Comparison of ENCODE assay signal across 8 mouse cellular contexts in the genomic region with DNA sequence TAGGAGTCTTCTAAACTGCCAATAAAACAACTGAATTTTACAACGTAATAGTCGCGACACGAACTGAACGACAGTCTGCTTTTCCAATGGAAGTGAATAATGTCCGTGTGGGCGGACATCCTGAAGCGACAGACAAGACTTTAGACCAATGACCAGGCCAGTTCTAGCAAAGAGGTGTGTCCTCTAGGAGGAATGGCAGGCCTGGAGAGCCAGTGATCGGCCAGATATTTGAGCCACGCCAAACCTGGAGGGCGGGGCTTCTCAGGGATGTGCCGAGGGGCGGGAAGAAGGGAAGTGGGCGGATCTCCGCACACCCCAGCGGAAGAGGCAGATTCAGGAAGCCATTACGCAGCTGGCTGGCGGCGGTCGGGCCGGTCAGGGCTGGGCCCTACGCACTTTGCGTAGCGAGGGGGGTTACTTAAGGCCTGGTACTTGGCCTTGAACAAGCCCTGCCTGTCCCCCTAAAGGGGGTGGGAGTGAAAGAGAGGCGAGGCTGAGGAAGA. TPM values are rescaled to one million over a fixed set of nuclear protein-coding genes. Genes with fewer than 3 reads are reported as not detected.
DNase-seq lines count a peak whose midpoint lies in the region; ATAC-seq lines count a peak whose summit lies in the region.

No protein-coding gene starts in this region.

- 0% methylated on average over 25 of the region's 25 CpGs for WGBS in intestine, embryonic 14.5 days

- H3K36me3 ChIP-seq in intestine, embryonic 14.5 days (ENCODE audit: control insufficient read depth, insufficient read depth, low read length), result peaks cover 8% of the 10 kb centered on the region; the same call in 1 of the 2 replicates

- intact Hi-C loops in left cerebral cortex, postnatal 14 days (cut with DNase I), result no loop called here

- H3K9me3 ChIP-seq in intestine, embryonic 14.5 days (ENCODE audit: control insufficient read depth, low read length), result no peaks in the 10 kb centered on the region

- H3K4me2 ChIP-seq in intestine, embryonic 14.5 days (ENCODE audit: low read length), result peak overlapping the region; percentile 92

- peak overlapping the region; percentile 96 for H3K27ac ChIP-seq in intestine, embryonic 14.5 days (ENCODE audit: low read depth)

- peak; percentile 96 for ATAC-seq in intestine, embryonic 14.5 days (replicated peaks; ENCODE audit: low FRiP score, low TSS enrichment, low read depth)

- peaks cover 31% of the 10 kb centered on the region for H3K4me1 ChIP-seq in intestine, embryonic 14.5 days (replicated peaks; ENCODE audit: control insufficient read depth, insufficient read depth, low read length)

- H3K9ac ChIP-seq in intestine, embryonic 14.5 days (ENCODE audit: low read length), result peak overlapping the region; percentile 64

- peak; percentile 97 to 98 for DNase-seq in adrenal gland, adult 18-20 months (ENCODE audit: low spot score in 2 of 2)
- peak; percentile 99 for DNase-seq in embryo, embryonic 11 days
- peak; percentile 99 for DNase-seq in gastrocnemius, postnatal 25 days
- peak; percentile 98 for DNase-seq in intestine, embryonic 14.5 days (ENCODE audit: low spot score)
- DNase-seq in left cerebral cortex, postnatal 14 days (ENCODE audit: low spot score in 2 of 2), result peak; percentile 99 to 100
- DNase-seq in mesoderm, embryonic 11.5 days (ENCODE audit: low read depth, low spot score), result peak; percentile 99
- DNase-seq in right cerebral cortex, postnatal 36 days (ENCODE audit: low spot score in 2 of 2), result peak; percentile 98 to 99
- DNase-seq in yolk sac, embryonic 10.5 days (ENCODE audit: low spot score), result peak; percentile 98

- no peaks in the 10 kb centered on the region for H3K27me3 ChIP-seq in intestine, embryonic 14.5 days (replicated peaks; ENCODE audit: control insufficient read depth, insufficient read depth, low read length)

- H3K4me3 ChIP-seq in intestine, embryonic 14.5 days (ENCODE audit: low read depth, low read length), result peak overlapping the region; percentile 83

RNA-seq across cellular contexts. Expression of gene Slc25a25, which starts 0.7 kb away (rescaled TPM):
- total RNA-seq in adrenal gland, adult 18-20 months (2021), result 10 to 100 TPM; 48.8 to 55.3 TPM
- total RNA-seq in gastrocnemius, postnatal 25 days (2021), result 10 to 100 TPM; 19.2 to 68.3 TPM
- polyA plus RNA-seq in intestine, embryonic 14.5 days (2014; fragmentation: Nextera tagmentation; extraction: Ambion mirVana), result 17.8 and 18.2 TPM in 2 replicates
- total RNA-seq in left cerebral cortex, postnatal 14 days (2021), result 10 to 100 TPM; 52.1 to 55.4 TPM

RNA-seq across cellular contexts. Expression of gene Naif1, which starts 1.7 kb away (rescaled TPM):
- total RNA-seq in adrenal gland, adult 18-20 months (2021), result 1 to 10 TPM; 4.1 to 4.5 TPM
- total RNA-seq in gastrocnemius, postnatal 25 days (2021), result 1 to 10 TPM; 1.6 to 2.0 TPM
- polyA plus RNA-seq in intestine, embryonic 14.5 days (2014; fragmentation: Nextera tagmentation; extraction: Ambion mirVana), result 5.8 and 6.0 TPM in 2 replicates
- 1 to 10 TPM; 4.0 to 4.1 TPM for total RNA-seq in left cerebral cortex, postnatal 14 days (2021)

RNA-seq across cellular contexts. Expression of gene Ptges2, which starts 56.2 kb away (rescaled TPM):
- total RNA-seq in adrenal gland, adult 18-20 months (2021), result 10 to 100 TPM; 56.9 to 66.5 TPM
- total RNA-seq in gastrocnemius, postnatal 25 days (2021), result 10 to 100 TPM; 42.2 to 49.3 TPM
- 36.4 and 37.0 TPM in 2 replicates for polyA plus RNA-seq in intestine, embryonic 14.5 days (2014; fragmentation: Nextera tagmentation; extraction: Ambion mirVana)
- 10 to 100 TPM; 43.5 to 48.3 TPM for total RNA-seq in left cerebral cortex, postnatal 14 days (2021)

Comparison
In these comparisons a context has a peak if more than half of its experiments do, and no peak if none do; other contexts are left out.
1. Peak in every context shown above with its lines: DNase-seq, ATAC-seq, H3K4me3 ChIP-seq and H3K27ac ChIP-seq.